ENCODE assay signal across 8 mouse cellular contexts in the genomic region with DNA sequence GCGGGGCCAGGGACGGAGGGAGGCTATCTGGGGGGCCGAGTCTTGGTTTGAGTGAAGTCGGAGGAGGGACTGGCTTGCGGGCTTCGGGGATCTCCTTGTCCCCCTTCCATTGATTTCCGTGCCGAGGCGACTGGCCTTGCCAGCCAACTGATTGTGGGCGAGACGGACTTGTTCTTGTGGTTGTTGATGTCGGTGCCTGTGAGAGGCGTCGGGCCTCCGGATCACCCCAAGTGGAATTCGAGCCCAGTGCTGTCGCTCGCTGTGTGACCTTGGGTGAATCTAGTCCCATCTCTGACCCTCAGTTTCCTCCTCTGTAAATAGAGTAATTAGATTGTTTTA. TPM values are rescaled to one million over a fixed set of nuclear protein-coding genes. Genes with fewer than 3 reads are reported as not detected.
DNase-seq lines count a peak whose midpoint lies in the region; ATAC-seq and TF ChIP-seq lines count a peak whose summit lies in the region.

No protein-coding gene starts in this region.

- no peaks in the 10 kb centered on the region for H3K9me3 ChIP-seq in heart, embryonic 14.5 days (ENCODE audit: control insufficient read depth, low read length)
- no peaks in the 10 kb centered on the region for H3K9me3 ChIP-seq in ES-Bruce4 (replicated peaks; ENCODE audit: control insufficient read depth, insufficient read depth, low read length, poor library complexity, severe bottlenecking)
- H3K9me3 ChIP-seq in forebrain, embryonic 11.5 days (ENCODE audit: control insufficient read depth, low read length), result no peaks in the 10 kb centered on the region
- H3K9me3 ChIP-seq in liver, embryonic 13.5 days (replicated peaks), result no peaks in the 10 kb centered on the region

- TF ChIP-seq CTCF in ES-Bruce4 (IDR thresholded peaks at IDR 0.05; ENCODE audit: low read depth, low read length), result no peak

- no peak for DNase-seq in heart, postnatal 10 days
- DNase-seq in forebrain, embryonic 11.5 days (ENCODE audit: low spot score), result no peak
- DNase-seq in liver, embryonic 13.5 days, result no peak
- no peak for DNase-seq in retina, embryonic 14.5 days (ENCODE audit: low spot score)
- DNase-seq in right cerebral cortex, postnatal 14 days, result no peak

- H3K27me3 ChIP-seq in heart, embryonic 14.5 days (ENCODE audit: control insufficient read depth, insufficient read depth, low read length), result no peaks in the 10 kb centered on the region
- no peaks in the 10 kb centered on the region for H3K27me3 ChIP-seq in ES-Bruce4 (ENCODE audit: control insufficient read depth, insufficient read depth, low read length, poor library complexity, severe bottlenecking)
- no peaks in the 10 kb centered on the region for H3K27me3 ChIP-seq in forebrain, embryonic 11.5 days (ENCODE audit: control insufficient read depth, insufficient read depth, low read length)
- no peaks in the 10 kb centered on the region for H3K27me3 ChIP-seq in liver, embryonic 13.5 days

- no peak for TF ChIP-seq EP300 in ES-Bruce4 (IDR thresholded peaks at IDR 0.05; ENCODE audit: insufficient read depth, low read depth, low read length)

- no peak for TF ChIP-seq POLR2A in ES-Bruce4 (IDR thresholded peaks at IDR 0.05; ENCODE audit: insufficient read depth, low read length)

- peaks cover 31% of the 10 kb centered on the region for H3K36me3 ChIP-seq in heart, embryonic 14.5 days (ENCODE audit: control insufficient read depth, insufficient read depth, low read length)
- 0 out of 2 replicates have a peak, but pooled peaks cover 6% of the 10 kb centered on the region for H3K36me3 ChIP-seq in ES-Bruce4 (ENCODE audit: control insufficient read depth, insufficient read depth, low read length, poor library complexity, severe bottlenecking)
- H3K36me3 ChIP-seq in forebrain, embryonic 11.5 days (ENCODE audit: control insufficient read depth, insufficient read depth, low read length), result no peaks in the 10 kb centered on the region; the same call in 1 of the 2 replicates
- H3K36me3 ChIP-seq in liver, embryonic 13.5 days, result peaks cover 29% of the 10 kb centered on the region

- peak overlapping the region; percentile 73 to 76 for H3K4me3 ChIP-seq in heart, embryonic 14.5 days (ENCODE audit: control insufficient read depth in 1 of 2, insufficient read depth in 1 of 2, low read depth in 1 of 2, low read length in 2 of 2)
- H3K4me3 ChIP-seq in ES-Bruce4 (ENCODE audit: low read depth, low read length), result peak overlapping the region; percentile 99
- peak overlapping the region; percentile 57 for H3K4me3 ChIP-seq in forebrain, embryonic 11.5 days (ENCODE audit: low read depth, low read length)
- H3K4me3 ChIP-seq in liver, embryonic 13.5 days (replicated peaks), result peak overlapping the region; percentile 80

- intact Hi-C loops in heart, postnatal 10 days (cut with DNase I), result no loop called here

- peak overlapping the region; percentile 86 to 95 for H3K27ac ChIP-seq in heart, embryonic 14.5 days (replicated peaks in 1 of 2; ENCODE audit: control insufficient read depth in 1 of 2, insufficient read depth in 1 of 2, low read depth in 2 of 2, low read length in 2 of 2)
- H3K27ac ChIP-seq in ES-Bruce4 (ENCODE audit: insufficient read depth, low read length), result no peak overlapping the region
- H3K27ac ChIP-seq in forebrain, embryonic 11.5 days (ENCODE audit: low read depth, low read length), result peak overlapping the region; percentile 72; the same call in 1 of the 2 replicates
- peak overlapping the region; percentile 94 for H3K27ac ChIP-seq in liver, embryonic 13.5 days

- H3K9ac ChIP-seq in heart, embryonic 14.5 days (ENCODE audit: low read length), result peak overlapping the region; percentile 84
- H3K9ac ChIP-seq in ES-Bruce4 (ENCODE audit: low read depth, poor library complexity, severe bottlenecking), result peak overlapping the region; percentile 99
- H3K9ac ChIP-seq in forebrain, embryonic 11.5 days (ENCODE audit: low read length), result peak overlapping the region; percentile 77
- H3K9ac ChIP-seq in liver, embryonic 13.5 days, result peak overlapping the region; percentile 92

- WGBS in heart, embryonic 14.5 days, result under 1% methylated on average over 18 of the region's 18 CpGs
- WGBS in forebrain, embryonic 11.5 days, result 0% methylated on average over 18 of the region's 18 CpGs
- WGBS in liver, embryonic 13.5 days (ENCODE audit: insufficient replicate concordance), result under 1% methylated on average over 18 of the region's 18 CpGs

- H3K4me2 ChIP-seq in heart, embryonic 14.5 days (ENCODE audit: low read length), result peak overlapping the region; percentile 95
- H3K4me2 ChIP-seq in forebrain, embryonic 11.5 days (ENCODE audit: low read depth, low read length, severe bottlenecking), result peak overlapping the region; percentile 81
- peak overlapping the region; percentile 97 for H3K4me2 ChIP-seq in liver, embryonic 13.5 days

- no peak; the same call in 1 of the 2 replicates for ATAC-seq in heart, embryonic 14.5 days (ENCODE audit: insufficient number of reproducible peaks, insufficient read depth, low FRiP score, low read depth)
- ATAC-seq in forebrain, embryonic 11.5 days (replicated peaks; ENCODE audit: low FRiP score), result no peak
- no peak; the same call in 1 of the 2 replicates for ATAC-seq in liver, embryonic 13.5 days (ENCODE audit: low read depth)
- ATAC-seq in activated CD4-positive, CD25-positive, alpha-beta regulatory T cell, adult 4 months, result no peak

- H3K4me1 ChIP-seq in heart, embryonic 14.5 days (ENCODE audit: control insufficient read depth in 2 of 2, insufficient read depth in 2 of 2, low read length in 2 of 2), result peaks cover 18 to 53% of the 10 kb centered on the region in 2 experiments
- no peaks in the 10 kb centered on the region for H3K4me1 ChIP-seq in ES-Bruce4 (ENCODE audit: control insufficient read depth, insufficient read depth, low read length)
- peaks cover 13% of the 10 kb centered on the region; the same call in 1 of the 2 replicates for H3K4me1 ChIP-seq in forebrain, embryonic 11.5 days (replicated peaks; ENCODE audit: control insufficient read depth, insufficient read depth, low read length)
- H3K4me1 ChIP-seq in liver, embryonic 13.5 days (replicated peaks), result peaks cover 55% of the 10 kb centered on the region

RNA-seq across cellular contexts. Expression of gene Ube3b, which starts 0.6 kb away (rescaled TPM):
- 51.1 and 53.0 TPM in 2 replicates for polyA plus RNA-seq in heart, embryonic 14.5 days (2014; fragmentation: Nextera tagmentation; extraction: Ambion mirVana)
- total RNA-seq in heart, postnatal 10 days (2021), result 10 to 100 TPM; 68.1 to 70.7 TPM
- polyA plus RNA-seq in ES-Bruce4 (2011; ENCODE audit: insufficient read depth, insufficient read length, low read depth, missing spikeins), result 39.2 and 43.0 TPM in 2 replicates
- polyA plus RNA-seq in forebrain, embryonic 11.5 days (2014; fragmentation: Nextera tagmentation; extraction: Ambion mirVana), result 52.9 and 59.6 TPM in 2 replicates
- 14.5 and 16.2 TPM in 2 replicates for polyA plus RNA-seq in liver, embryonic 13.5 days (2015; fragmentation: Nextera tagmentation; extraction: Ambion mirVana)
- 10 to 100 TPM; 20.5 to 28.7 TPM for polyA plus RNA-seq in activated CD4-positive, CD25-positive, alpha-beta regulatory T cell, adult 4 months (2017; shearing (Covaris generic))

RNA-seq across cellular contexts. Expression of gene Kctd10, which starts 0.7 kb away (rescaled TPM):
- polyA plus RNA-seq in heart, embryonic 14.5 days (2014; fragmentation: Nextera tagmentation; extraction: Ambion mirVana), result 104 and 106 TPM in 2 replicates
- total RNA-seq in heart, postnatal 10 days (2021), result 10 to 100 TPM; 80.7 to 80.8 TPM
- polyA plus RNA-seq in ES-Bruce4 (2011; ENCODE audit: insufficient read depth, insufficient read length, low read depth, missing spikeins), result 60.4 and 64.6 TPM in 2 replicates
- polyA plus RNA-seq in forebrain, embryonic 11.5 days (2014; fragmentation: Nextera tagmentation; extraction: Ambion mirVana), result 86.4 and 93.3 TPM in 2 replicates
- polyA plus RNA-seq in liver, embryonic 13.5 days (2015; fragmentation: Nextera tagmentation; extraction: Ambion mirVana), result 23.3 and 26.1 TPM in 2 replicates
- 10 to 100 TPM; 54.7 to 70.7 TPM for polyA plus RNA-seq in activated CD4-positive, CD25-positive, alpha-beta regulatory T cell, adult 4 months (2017; shearing (Covaris generic))
